Mouse (Mus musculus) lung, embryonic 14.5 days (tissue): ENCODE data around the gene Inpp5k. TPM values are rescaled to one million over a fixed set of nuclear protein-coding genes. Genes with fewer than 3 reads are reported as not detected.
A peak's percentile ranks its signal among the peaks of the same experiment; 100 is the strongest.

Source experiments
- ATAC-seq: fragments of 200-750 bp; cut with Nextera tagmentation; 2 replicates; pipeline ENCODE4 v1.8.0; 2017; ENCODE audit warnings: mild to moderate bottlenecking, moderate TSS enrichment, moderate library complexity; ENCODE audit not compliant: insufficient read depth
- DNase-seq: peaks from one replicate; pipeline ENCODE4 v3.0.0-alpha.2; 2015
- H3K27ac ChIP-seq: fragments of 300-500 bp; sonication (generic); 2 replicates; pipeline ENCODE4 v1.5.1; 2014; ENCODE audit warnings: low read depth, mild to moderate bottlenecking, moderate library complexity
- H3K27me3 ChIP-seq: fragments of 300-500 bp; sonication (generic); 2 replicates; pipeline ENCODE4 v1.6.1; 2014; ENCODE audit warnings: low read length, control low read depth; ENCODE audit not compliant: insufficient read depth
- H3K36me3 ChIP-seq: fragments of 300-500 bp; sonication (generic); 2 replicates; pipeline ENCODE4 v1.6.1; 2014; ENCODE audit warnings: control low read depth; ENCODE audit not compliant: insufficient read depth
- H3K4me1 ChIP-seq: fragments of 300-500 bp; sonication (generic); 2 replicates; pipeline ENCODE4 v1.6.1; 2014; ENCODE audit warnings: antibody characterized with exemption, control low read depth; ENCODE audit not compliant: insufficient read depth
- H3K4me2 ChIP-seq: fragments of 300-500 bp; sonication (generic); 2 replicates; pipeline ENCODE4 v1.6.1; 2014; ENCODE audit warnings: mild to moderate bottlenecking
- H3K4me3 ChIP-seq: fragments of 300-500 bp; sonication (generic); 2 replicates; pipeline ENCODE4 v1.5.1; 2014; ENCODE audit warnings: low read depth, low read length
- H3K9ac ChIP-seq: fragments of 300-500 bp; sonication (generic); 2 replicates; pipeline ENCODE4 v1.6.1; 2014
- H3K9me3 ChIP-seq: fragments of 300-500 bp; sonication (generic); 2 replicates; pipeline ENCODE4 v1.6.1; 2016; ENCODE audit warnings: low read depth, low read length, control low read depth
- CTCF ChIP-seq: IDR thresholded peaks from 2 replicates; pipeline ENCODE4 v1.5.1; 2016; ENCODE audit warnings: antibody characterized with exemption, low read depth
- WGBS: fragments of 180-500 bp; shearing (Covaris S2); extraction: QIAGEN DNeasy Blood & Tissue Kit; methylation state at CpG from one replicate; pipeline ENCODE4 v1.1.7; 2014; 5-methylcytosine and 5-hydroxymethylcytosine counted together
- polyA plus RNA-seq: library from polyadenylated mRNA; unstranded; fragments of >200 nt; fragmentation: Nextera tagmentation; extraction: Ambion mirVana; gene quantifications from 2 replicates; pipeline ENCODE4 v1.2.1, GENCODE M21; 2014

Inpp5k gene
- polyA plus RNA-seq, 1 experiment from 2014 or later: 23.1 TPM

DNA sequence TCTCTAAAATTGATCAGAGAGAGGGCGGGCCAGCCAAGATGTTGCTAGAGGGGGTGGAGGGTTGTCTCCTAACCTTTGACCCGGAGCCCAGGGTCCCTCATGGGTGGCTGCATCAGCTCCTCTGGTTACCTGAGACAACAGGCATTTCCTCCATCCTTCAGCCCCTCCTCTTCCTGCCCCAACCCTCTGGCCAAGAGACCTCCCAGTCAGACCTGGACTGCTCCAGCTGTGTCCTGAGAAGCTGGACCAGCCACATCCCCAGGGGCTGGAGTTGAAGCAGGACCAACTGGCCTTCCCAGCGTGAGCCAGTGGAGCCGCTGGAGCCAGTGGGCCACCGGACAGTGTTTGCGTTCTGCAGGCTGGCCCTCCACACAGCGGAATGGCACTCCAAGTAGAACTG lies 19.5 kb downstream of the Inpp5k start, which contains the start of gene Myo1c:
Gene Myo1c (plus strand): TSS at position 194 of the 400 bp plus-strand sequence.
- Histone ChIP-seq H3K9me3 (no peaks in the 10 kb centered on the region), H3K36me3 (no peaks in the 10 kb centered on the region), H3K4me3 (peak within 1 kb of the TSS; percentile 74), H3K4me1 (peaks cover 29% of the 10 kb centered on the region), H3K9ac (peak within 1 kb of the TSS; percentile 88), H3K4me2 (peak within 1 kb of the TSS; percentile 89), H3K27ac (peak within 1 kb of the TSS; percentile 91), H3K27me3 (0 out of 2 replicates have a peak, but pooled peaks cover 3% of the 10 kb centered on the region)
- DNase-seq (peak; percentile 11), ATAC-seq (no peak)
- TF ChIP-seq CTCF: no peak
- 71% methylated on average over 7 of the region's 7 CpGs for WGBS

DNA sequence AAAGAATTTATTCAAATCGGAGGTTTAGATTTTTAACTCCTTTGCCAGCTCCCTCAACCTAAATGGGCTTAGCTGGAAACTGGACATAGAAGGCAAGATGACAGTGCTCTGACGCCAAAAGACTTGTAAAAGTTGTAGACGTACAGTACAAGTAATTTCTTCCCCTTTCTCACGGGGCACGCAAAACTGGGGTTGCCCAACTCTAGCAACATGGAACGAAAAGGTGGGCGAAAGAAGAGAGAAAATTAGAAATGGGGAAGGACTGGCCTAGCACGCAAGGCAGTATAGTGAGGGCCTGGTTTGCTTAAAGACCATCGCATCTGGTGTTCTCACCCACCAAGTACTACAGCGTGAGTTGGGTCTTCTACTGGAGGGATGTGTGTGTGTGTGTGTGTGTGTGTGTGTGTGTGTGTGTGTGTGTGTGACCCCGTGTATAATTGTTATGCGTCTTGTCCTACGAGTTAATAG lies 20.2 kb downstream of the Inpp5k start:
- H3K27ac ChIP-seq: peak overlapping the region; percentile 91
- H3K4me3 ChIP-seq: peak overlapping the region; percentile 74
- 0 out of 2 replicates have a peak, but pooled peaks cover 3% of the 10 kb centered on the region for H3K27me3 ChIP-seq
- H3K9me3 ChIP-seq: no peaks in the 10 kb centered on the region
- H3K9ac ChIP-seq: peak overlapping the region; percentile 88
- peak overlapping the region; percentile 89 for H3K4me2 ChIP-seq
- TF ChIP-seq CTCF: no peak
- WGBS: 45% methylated on average over 13 of the region's 13 CpGs
- ATAC-seq: no peak
- no peaks in the 10 kb centered on the region for H3K36me3 ChIP-seq
- H3K4me1 ChIP-seq: peaks cover 30% of the 10 kb centered on the region
- DNase-seq: no peak

DNA sequence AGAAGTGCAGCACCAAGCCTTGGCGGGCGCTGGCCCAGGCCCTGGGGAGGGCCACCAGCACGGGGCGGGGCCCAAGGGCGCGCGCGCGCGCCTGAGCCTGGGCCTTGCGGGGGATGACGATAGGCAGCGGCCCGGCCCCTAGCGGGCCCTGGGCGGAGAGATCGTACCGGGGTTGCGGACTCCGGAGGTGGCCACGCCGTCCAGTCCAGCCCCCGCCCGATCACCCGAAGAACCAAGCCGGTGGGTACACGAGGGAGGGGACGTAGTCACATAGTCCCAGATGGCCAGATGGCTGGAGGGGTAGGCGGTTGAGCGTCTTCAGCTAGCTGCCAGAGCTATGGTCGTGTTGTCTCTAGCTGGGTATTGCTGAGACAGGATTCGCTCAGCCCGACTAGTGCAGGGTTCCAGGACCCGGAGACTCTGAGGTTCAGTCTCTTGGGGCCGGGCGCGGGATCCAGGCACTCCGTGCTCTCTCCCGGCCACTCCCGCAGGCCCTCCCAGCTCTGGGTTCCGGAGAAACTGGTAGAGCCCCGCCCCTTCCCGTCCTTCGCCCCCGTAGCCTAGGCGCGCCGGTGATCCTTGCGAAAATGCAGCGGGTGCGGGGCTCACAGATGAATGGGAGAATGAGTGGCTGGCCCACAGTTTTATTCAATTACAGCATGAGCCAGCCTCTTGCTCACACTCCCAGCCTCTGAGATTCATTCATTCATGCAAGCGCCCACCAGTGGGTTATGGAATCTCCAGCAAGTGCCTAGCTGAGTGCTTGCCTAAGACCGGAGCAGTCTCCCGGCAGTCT lies 20.8 kb downstream of the Inpp5k start:
- TF ChIP-seq CTCF: no peak
- Histone ChIP-seq H3K27ac (peak overlapping the region; percentile 91), H3K4me2 (peak overlapping the region; percentile 89), H3K27me3 (0 out of 2 replicates have a peak, but pooled peaks cover 3% of the 10 kb centered on the region), H3K9me3 (no peaks in the 10 kb centered on the region), H3K36me3 (no peaks in the 10 kb centered on the region), H3K4me1 (peaks cover 33% of the 10 kb centered on the region), H3K4me3 (peak overlapping the region; percentile 74), H3K9ac (peak overlapping the region; percentile 88)
- peak; percentile 88 for DNase-seq
- peak; percentile 76 for ATAC-seq
- 0% methylated on average over 54 of the region's 54 CpGs for WGBS

DNA sequence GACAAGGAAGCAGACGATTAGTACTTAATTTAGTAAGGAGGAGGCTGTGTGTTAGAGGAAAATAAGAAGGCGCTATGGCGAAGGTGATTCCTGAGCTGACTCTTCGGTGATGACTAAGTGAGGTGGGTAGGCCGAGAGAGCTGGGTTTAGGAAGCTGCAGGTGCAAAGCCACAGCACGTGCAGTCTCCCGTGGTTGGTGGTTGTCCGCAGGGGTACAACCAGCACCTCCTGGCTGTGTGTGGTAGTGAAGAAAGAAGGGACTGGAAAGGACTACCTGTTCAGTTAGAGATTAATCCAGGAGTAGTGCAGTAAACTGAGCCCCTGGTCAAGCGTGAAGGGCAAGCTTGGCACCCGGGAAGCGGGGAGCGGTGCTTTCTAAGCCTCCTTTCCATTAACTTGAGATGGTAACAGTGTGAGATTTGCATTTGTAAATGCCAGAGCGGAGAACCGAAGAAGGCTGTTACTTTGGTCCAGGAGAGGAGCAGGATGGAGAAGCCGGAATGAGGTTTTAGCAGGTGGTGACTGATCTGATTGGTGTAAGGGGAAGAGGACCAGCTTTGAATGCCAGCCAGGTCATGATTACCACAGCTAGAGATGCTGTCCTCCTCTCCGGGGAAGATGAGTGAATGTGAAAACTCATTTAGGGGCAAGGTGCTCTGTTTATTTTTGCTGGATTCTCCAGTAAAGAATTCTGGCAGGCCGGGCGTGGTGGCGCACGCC lies 21.6 kb downstream of the Inpp5k start:
- 20% methylated on average over 20 of the region's 20 CpGs for WGBS

DNA sequence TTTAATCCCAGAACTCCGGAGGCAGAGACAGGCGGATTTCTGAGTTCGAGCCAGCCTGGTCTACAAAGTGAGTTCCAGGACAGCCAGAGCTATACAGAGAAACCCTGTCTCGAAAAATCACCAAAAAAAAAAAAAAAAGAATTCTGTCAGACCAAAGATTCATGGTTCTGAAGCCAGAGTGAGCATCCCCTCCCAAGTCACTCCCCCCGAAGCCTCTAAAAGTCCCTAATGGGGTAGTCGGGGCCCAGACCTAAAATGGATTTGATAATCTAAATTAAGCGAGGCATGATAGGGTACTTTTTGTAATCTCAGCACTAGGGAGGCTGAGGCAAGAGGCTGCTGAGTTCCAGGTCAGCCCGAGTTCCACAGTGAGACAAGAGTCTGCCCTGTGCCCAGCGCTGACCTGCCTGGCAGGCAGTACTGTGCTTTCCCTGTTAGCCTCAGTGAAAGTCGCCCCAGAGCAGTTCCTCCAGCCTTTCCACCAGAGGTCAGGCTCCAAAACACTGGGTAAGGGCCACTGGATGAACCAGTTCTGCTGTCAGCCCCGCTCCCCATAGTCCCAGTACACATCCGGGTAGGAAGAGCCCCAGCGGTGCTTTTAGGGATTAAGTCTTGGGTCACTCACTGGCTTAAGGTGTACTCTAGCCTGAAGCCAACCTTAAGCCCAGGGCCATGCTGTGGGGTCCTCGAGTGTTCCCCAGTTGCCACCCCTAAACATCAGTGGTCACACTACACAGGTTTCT lies 22.3 kb downstream of the Inpp5k start:
- Histone ChIP-seq H3K9ac (peak overlapping the region; percentile 58), H3K27ac (peak overlapping the region; percentile 88), H3K4me2 (peak overlapping the region; percentile 89), H3K36me3 (peaks cover 4% of the 10 kb centered on the region), H3K27me3 (0 out of 2 replicates have a peak, but pooled peaks cover 3% of the 10 kb centered on the region), H3K4me3 (peak overlapping the region; percentile 74), H3K9me3 (no peaks in the 10 kb centered on the region), H3K4me1 (peaks cover 40% of the 10 kb centered on the region)
- 29% methylated on average over 14 of the region's 14 CpGs for WGBS
- peak; percentile 41 for DNase-seq
- ATAC-seq: no peak
- TF ChIP-seq CTCF: peak; percentile 35

More for the DNA sequence above, 21.6 kb downstream of the Inpp5k start:
- H3K4me1 ChIP-seq: peaks cover 40% of the 10 kb centered on the region
- H3K36me3 ChIP-seq: no peaks in the 10 kb centered on the region
- H3K9ac ChIP-seq: peak overlapping the region; percentile 88
- ATAC-seq (no peak), DNase-seq (no peak)
- peak overlapping the region; percentile 91; the same call in 1 of the 2 replicates for H3K27ac ChIP-seq
- H3K9me3 ChIP-seq: no peaks in the 10 kb centered on the region
- H3K4me3 ChIP-seq: peak overlapping the region; percentile 74
- peak overlapping the region; percentile 89 for H3K4me2 ChIP-seq
- TF ChIP-seq CTCF: peak; percentile 9; the same call in 1 of the 2 replicates
- 0 out of 2 replicates have a peak, but pooled peaks cover 3% of the 10 kb centered on the region for H3K27me3 ChIP-seq

DNA sequence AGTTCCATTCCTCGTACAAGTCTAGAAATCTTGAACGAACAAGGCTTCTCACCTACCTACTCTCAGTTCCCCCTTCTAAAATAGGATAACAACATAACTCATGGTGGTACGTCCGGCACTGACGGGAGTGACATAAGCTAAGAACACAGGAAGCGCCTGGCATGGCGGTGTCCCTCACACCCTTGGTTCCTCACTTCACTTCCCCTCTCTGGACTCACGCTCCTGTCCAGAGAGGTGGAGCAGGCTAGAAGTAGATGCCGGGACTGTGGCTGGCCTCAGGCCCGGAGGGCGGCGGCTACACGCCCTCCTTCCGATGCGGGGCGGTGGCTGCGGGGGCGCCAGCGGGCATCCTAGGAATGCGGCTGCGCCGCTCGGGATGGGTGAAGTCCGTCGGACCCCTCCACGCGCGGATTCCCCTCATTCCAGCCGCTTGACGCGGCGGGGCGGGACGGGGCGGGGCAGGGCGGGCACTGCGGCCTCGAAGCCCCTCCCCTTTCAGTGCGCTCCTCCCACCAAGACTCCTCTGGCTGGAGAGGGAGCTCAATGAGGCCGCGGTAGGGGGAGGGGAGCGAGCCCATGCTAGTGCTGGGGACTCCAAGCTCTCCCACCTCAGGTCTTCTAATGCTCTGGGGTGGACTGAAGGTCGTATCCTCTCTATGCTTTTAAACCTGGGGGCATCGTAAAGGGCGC lies 23.1 kb downstream of the Inpp5k start:
- under 1% methylated on average over 45 of the region's 45 CpGs for WGBS
- H3K36me3 ChIP-seq: peaks cover 12% of the 10 kb centered on the region
- H3K4me1 ChIP-seq: peaks cover 40% of the 10 kb centered on the region
- TF ChIP-seq CTCF: no peak
- peak overlapping the region; percentile 89 for H3K4me2 ChIP-seq
- H3K27ac ChIP-seq: peak overlapping the region; percentile 88
- 0 out of 2 replicates have a peak, but pooled peaks cover 3% of the 10 kb centered on the region for H3K27me3 ChIP-seq
- peak; percentile 92 for DNase-seq
- peak overlapping the region; percentile 51 for H3K4me3 ChIP-seq
- no peaks in the 10 kb centered on the region for H3K9me3 ChIP-seq
- peak; percentile 61 for ATAC-seq
- H3K9ac ChIP-seq: peak overlapping the region; percentile 58
